Mouse (Mus musculus) kidney, postnatal 0 days (tissue): ENCODE measurements around the gene Emg1. TPM values are rescaled to one million over a fixed set of nuclear protein-coding genes. Genes with fewer than 3 reads are reported as not detected.

ENCODE experiments used
- ATAC-seq: fragments of 200-750 bp; cut with Nextera tagmentation; replicated peaks from 2 replicates; pipeline ENCODE4 v1.8.0; 2017; ENCODE audit warnings: low read depth, moderate number of reproducible peaks, moderate TSS enrichment, moderate library complexity; ENCODE audit not compliant: low FRiP score
- DNase-seq: peaks from one replicate; pipeline ENCODE4 v3.0.0-alpha.2; 2016; ENCODE audit warnings: low spot score
- H3K27ac ChIP-seq: fragments of 300-500 bp; sonication (generic); 2 replicates; pipeline ENCODE4 v1.5.1; 2014; ENCODE audit warnings: mild to moderate bottlenecking
- H3K27me3 ChIP-seq: fragments of 300-500 bp; sonication (generic); 2 replicates; pipeline ENCODE4 v1.6.1; 2014; ENCODE audit warnings: low read length, mixed read lengths; ENCODE audit not compliant: insufficient read depth
- H3K36me3 ChIP-seq: fragments of 300-500 bp; sonication (generic); 2 replicates; pipeline ENCODE4 v1.6.1; 2014; ENCODE audit warnings: low read length, mixed read lengths; ENCODE audit not compliant: insufficient read depth
- H3K4me1 ChIP-seq: fragments of 300-500 bp; sonication (generic); replicated peaks from 2 replicates; pipeline ENCODE4 v1.6.1; 2014; ENCODE audit warnings: antibody characterized with exemption, low read length, mixed read lengths; ENCODE audit not compliant: insufficient read depth
- H3K4me2 ChIP-seq: fragments of 300-500 bp; sonication (generic); 2 replicates; pipeline ENCODE4 v1.6.1; 2014; ENCODE audit warnings: mild to moderate bottlenecking, low read length, moderate library complexity, mixed read lengths
- H3K4me3 ChIP-seq: fragments of 300-500 bp; sonication (generic); replicated peaks from 2 replicates; pipeline ENCODE4 v1.5.1; 2014; ENCODE audit warnings: low read depth, low read length
- H3K9ac ChIP-seq: fragments of 300-500 bp; sonication (generic); 2 replicates; pipeline ENCODE4 v1.6.1; 2014; ENCODE audit warnings: low read depth, low read length
- H3K9me3 ChIP-seq: fragments of 300-500 bp; sonication (generic); replicated peaks from 2 replicates; pipeline ENCODE4 v1.6.1; 2016; ENCODE audit warnings: low read length, inconsistent platforms, mixed read lengths
- CTCF ChIP-seq: IDR thresholded peaks from 2 replicates; pipeline ENCODE4 v1.5.1; 2016; ENCODE audit warnings: antibody characterized with exemption, low read depth, mild to moderate bottlenecking, moderate library complexity
- WGBS: fragments of 180-500 bp; shearing (Covaris S2); extraction: QIAGEN DNeasy Blood & Tissue Kit; methylation state at CpG from one replicate; pipeline ENCODE4 v1.1.7; 2014; 5-methylcytosine and 5-hydroxymethylcytosine counted together
- polyA plus RNA-seq: library from polyadenylated mRNA; unstranded; fragments of >200 nt; fragmentation: Nextera tagmentation; extraction: Ambion mirVana; gene quantifications from 2 replicates; pipeline ENCODE4 v1.2.1, GENCODE M21; 2015

The Emg1 gene
- polyA plus RNA-seq, 1 experiment from 2014 or later = 183 TPM

- Histone ChIP-seq H3K9me3 (no peaks in the 10 kb centered on the region), H3K27me3 (no peaks in the 10 kb centered on the region), H3K4me2 (peak overlapping the region; percentile 99), H3K9ac (peak overlapping the region; percentile 86), H3K4me3 (no peak overlapping the region; the same call in 1 of the 2 replicates), H3K27ac (peak overlapping the region; percentile 93), H3K4me1 (peaks cover 18% of the 10 kb centered on the region), H3K36me3 (peaks cover 42% of the 10 kb centered on the region)
- DNase-seq = no peak
- 77% methylated on average over 7 of the region's 7 CpGs for WGBS
- no peak for TF ChIP-seq CTCF
- no peak for ATAC-seq
Measured at GRCm38 (mm10) chr6:124746654-124747632, 35.0 kb upstream of the Emg1 start.

GRCm38 (mm10) chr6:124746296-124746605, 34.3 kb upstream of the Emg1 start:
- no peaks in the 10 kb centered on the region for H3K9me3 ChIP-seq
- H3K36me3 ChIP-seq = peaks cover 42% of the 10 kb centered on the region
- no peak for DNase-seq
- no peak; the same call in 1 of the 2 replicates for ATAC-seq
- peak overlapping the region; percentile 86 for H3K9ac ChIP-seq
- no peak for TF ChIP-seq CTCF
- peak overlapping the region; percentile 52 for H3K4me3 ChIP-seq
- peak overlapping the region; percentile 99 for H3K4me2 ChIP-seq
- 21% methylated on average over 8 of the region's 8 CpGs for WGBS
- peak overlapping the region; percentile 93 for H3K27ac ChIP-seq
- no peaks in the 10 kb centered on the region for H3K27me3 ChIP-seq
- peaks cover 18% of the 10 kb centered on the region for H3K4me1 ChIP-seq

GRCm38 (mm10) chr6:124745490-124746295, 33.7 kb upstream of the Emg1 start:
- no peaks in the 10 kb centered on the region for H3K9me3 ChIP-seq
- TF ChIP-seq CTCF = peak; percentile 94
- peaks cover 18% of the 10 kb centered on the region for H3K4me1 ChIP-seq
- peak overlapping the region; percentile 93 for H3K27ac ChIP-seq
- ATAC-seq (peak; percentile 84), DNase-seq (peak; percentile 96)
- WGBS = under 1% methylated on average over 85 of the region's 85 CpGs
- H3K9ac ChIP-seq = peak overlapping the region; percentile 86
- H3K4me2 ChIP-seq = peak overlapping the region; percentile 99
- peaks cover 42% of the 10 kb centered on the region for H3K36me3 ChIP-seq
- H3K4me3 ChIP-seq = peak overlapping the region; percentile 52
- H3K27me3 ChIP-seq = no peaks in the 10 kb centered on the region

GRCm38 (mm10) chr6:124744755-124745321, 32.9 kb upstream of the Emg1 start:
- ATAC-seq (peak; percentile 1), DNase-seq (no peak)
- Histone ChIP-seq H3K9me3 (no peaks in the 10 kb centered on the region), H3K4me1 (peaks cover 18% of the 10 kb centered on the region), H3K9ac (peak overlapping the region; percentile 86), H3K4me3 (peak overlapping the region; percentile 52), H3K36me3 (peaks cover 42% of the 10 kb centered on the region), H3K27me3 (no peaks in the 10 kb centered on the region), H3K4me2 (peak overlapping the region; percentile 99), H3K27ac (peak overlapping the region; percentile 93)
- whole genome bisulfite sequencing = 48% methylated on average over 26 of the region's 26 CpGs
- no peak for TF ChIP-seq CTCF

- peaks cover 27% of the 10 kb centered on the region for H3K4me1 ChIP-seq
- DNase-seq (no peak), ATAC-seq (no peak)
- no peak overlapping the region for H3K4me3 ChIP-seq
- no peak for TF ChIP-seq CTCF
- peaks cover 34% of the 10 kb centered on the region for H3K36me3 ChIP-seq
- 79% methylated on average over 8 of the region's 8 CpGs for WGBS
- no peak overlapping the region for H3K27ac ChIP-seq
- H3K4me2 ChIP-seq = no peak overlapping the region
- no peak overlapping the region for H3K9ac ChIP-seq
- H3K9me3 ChIP-seq = no peaks in the 10 kb centered on the region
- H3K27me3 ChIP-seq = no peaks in the 10 kb centered on the region
Measured at GRCm38 (mm10) chr6:124743647-124744046, 31.7 kb upstream of the Emg1 start.

GRCm38 (mm10) chr6:124742839-124743514, 31.0 kb upstream of the Emg1 start:
- H3K27me3 ChIP-seq = no peaks in the 10 kb centered on the region
- H3K9ac ChIP-seq = no peak overlapping the region
- WGBS = 90% methylated on average over 15 of the region's 15 CpGs
- H3K36me3 ChIP-seq = peaks cover 28% of the 10 kb centered on the region; the same call in 1 of the 2 replicates
- DNase-seq (no peak), ATAC-seq (no peak)
- H3K4me3 ChIP-seq = no peak overlapping the region
- H3K4me2 ChIP-seq = no peak overlapping the region
- H3K4me1 ChIP-seq = peaks cover 27% of the 10 kb centered on the region
- no peak for TF ChIP-seq CTCF
- H3K9me3 ChIP-seq = no peaks in the 10 kb centered on the region
- H3K27ac ChIP-seq = no peak overlapping the region
